Mouse (Mus musculus) embryonic facial prominence, embryonic 14.5 days (tissue): ENCODE data around the gene Snn. TPM values are rescaled to one million over a fixed set of nuclear protein-coding genes. Genes with fewer than 3 reads are reported as not detected.

Experiments
- ATAC-seq: fragments of 200-750 bp; cut with Nextera tagmentation; 2 replicates; pipeline ENCODE4 v1.8.0; 2017; ENCODE audit warnings: low read depth, moderate number of reproducible peaks, moderate TSS enrichment
- DNase-seq: peaks from one replicate; pipeline ENCODE4 v3.0.0-alpha.2; 2015; ENCODE audit warnings: low spot score
- H3K27ac ChIP-seq: fragments of 300-500 bp; sonication (generic); replicated peaks from 2 replicates; pipeline ENCODE4 v1.5.1; 2014; ENCODE audit warnings: low read depth, mild to moderate bottlenecking, low read length, moderate library complexity
- H3K27me3 ChIP-seq: fragments of 300-500 bp; sonication (generic); replicated peaks from 2 replicates; pipeline ENCODE4 v1.6.1; 2014; ENCODE audit warnings: low read length; ENCODE audit not compliant: control insufficient read depth, insufficient read depth
- H3K36me3 ChIP-seq: fragments of 300-500 bp; sonication (generic); 2 replicates; pipeline ENCODE4 v1.6.1; 2014; ENCODE audit warnings: low read length, mixed read lengths; ENCODE audit not compliant: control insufficient read depth, insufficient read depth
- H3K4me1 ChIP-seq: fragments of 300-500 bp; sonication (generic); 2 replicates; pipeline ENCODE4 v1.6.1; 2014; ENCODE audit warnings: antibody characterized with exemption, low read length; ENCODE audit not compliant: control insufficient read depth, insufficient read depth
- H3K4me2 ChIP-seq: fragments of 300-500 bp; sonication (generic); 2 replicates; pipeline ENCODE4 v1.6.1; 2014; ENCODE audit warnings: low read depth, mild to moderate bottlenecking, low read length, moderate library complexity, mixed read lengths
- H3K4me3 ChIP-seq: fragments of 300-500 bp; sonication (generic); 2 replicates; pipeline ENCODE4 v1.5.1; 2014; ENCODE audit warnings: low read depth, mild to moderate bottlenecking, low read length
- H3K9ac ChIP-seq: fragments of 300-500 bp; sonication (generic); 2 replicates; pipeline ENCODE4 v1.6.1; 2014; ENCODE audit warnings: low read depth, mild to moderate bottlenecking, low read length, moderate library complexity, mixed read lengths
- H3K9me3 ChIP-seq: fragments of 300-500 bp; sonication (generic); 2 replicates; pipeline ENCODE4 v1.6.1; 2016; ENCODE audit warnings: low read length; ENCODE audit not compliant: control insufficient read depth
- WGBS: fragments of 180-500 bp; shearing (Covaris S2); extraction: QIAGEN DNeasy Blood & Tissue Kit; methylation state at CpG from one replicate; pipeline ENCODE4 v1.1.7; 2014; 5-methylcytosine and 5-hydroxymethylcytosine counted together
- polyA plus RNA-seq: library from polyadenylated mRNA; unstranded; fragments of >200 nt; fragmentation: Nextera tagmentation; extraction: Ambion mirVana; gene quantifications from 2 replicates; pipeline ENCODE4 v1.2.1, GENCODE M21; 2014

Gene Snn
- polyA plus RNA-seq, 1 experiment from 2014 or later: 46.9 TPM

DNA sequence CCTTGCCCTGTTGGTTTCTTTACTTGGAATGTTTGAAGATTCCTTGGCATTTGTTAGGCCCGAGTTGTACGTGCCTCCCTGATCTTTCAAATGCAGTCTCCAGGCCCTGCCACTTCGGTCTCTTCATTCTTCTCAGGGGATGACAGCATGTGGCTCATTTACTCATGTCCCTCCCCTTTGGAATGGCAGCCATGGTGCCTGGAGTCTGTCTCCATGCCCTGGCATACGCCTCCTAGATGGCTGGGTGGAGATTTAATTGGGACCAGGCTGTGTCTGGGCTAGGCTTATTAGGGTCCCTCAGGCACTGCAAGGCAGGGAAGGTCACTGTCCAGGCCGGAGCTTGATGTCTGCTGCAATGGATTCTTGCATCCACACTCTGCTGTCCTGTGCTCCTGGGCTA, 4.8 kb upstream of the Snn start:
- ATAC-seq (peak; percentile 23; the same call in 1 of the 2 replicates), DNase-seq (no peak)
- Histone ChIP-seq H3K27ac (no peak overlapping the region), H3K27me3 (no peaks in the 10 kb centered on the region), H3K36me3 (no peaks in the 10 kb centered on the region), H3K9me3 (no peaks in the 10 kb centered on the region), H3K4me1 (no peaks in the 10 kb centered on the region), H3K4me3 (no peak overlapping the region), H3K4me2 (no peak overlapping the region), H3K9ac (no peak overlapping the region)
- 50% methylated on average over 5 of the region's 5 CpGs for WGBS

DNA sequence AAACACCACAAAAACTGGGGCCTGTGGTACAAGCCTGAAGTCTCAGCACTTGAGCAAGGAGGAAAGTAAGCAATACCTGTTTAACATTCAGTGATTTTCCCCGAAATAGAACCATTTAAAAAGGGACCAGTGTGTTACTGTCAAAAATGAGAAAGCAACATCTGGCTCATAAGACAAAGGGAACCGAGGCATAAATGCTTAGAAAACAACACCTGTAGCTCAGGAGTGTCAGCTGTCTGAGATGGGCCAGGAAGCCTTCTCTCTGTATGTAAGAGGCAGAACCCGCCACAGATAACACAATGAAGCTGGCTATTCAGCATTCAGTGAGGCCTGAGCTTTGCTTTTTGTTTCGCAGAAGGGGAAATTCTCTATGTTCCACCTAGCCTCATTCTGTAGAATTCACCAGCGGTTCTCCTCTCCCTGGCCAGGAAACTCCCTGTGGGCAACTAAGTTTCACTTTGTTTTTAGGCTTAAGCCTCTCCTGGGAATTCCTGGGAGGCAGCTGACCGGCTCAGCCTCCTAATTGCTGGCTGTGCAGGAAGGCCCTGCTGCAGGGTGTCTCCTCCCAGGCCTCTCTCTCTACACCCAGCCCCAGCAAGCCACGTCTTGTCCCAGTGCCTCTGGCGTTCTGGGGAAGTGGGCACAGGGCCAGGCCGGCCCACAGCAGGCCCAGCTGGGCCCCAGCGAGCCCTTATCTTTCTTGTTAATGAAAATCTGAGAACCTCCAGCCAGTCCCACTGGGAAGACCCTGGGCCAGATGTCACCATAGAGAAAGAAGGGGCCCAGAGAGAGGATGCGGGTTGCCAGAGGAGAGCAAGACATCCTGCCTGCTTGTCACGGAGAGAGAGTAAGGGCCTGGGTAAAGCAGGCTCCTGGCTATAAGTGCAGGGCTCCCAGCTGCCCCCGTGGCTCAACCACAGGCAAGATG, 2.3 kb downstream of the Snn start:
- Histone ChIP-seq H3K4me1 (peaks cover 21% of the 10 kb centered on the region), H3K36me3 (no peaks in the 10 kb centered on the region), H3K4me3 (no peak overlapping the region), H3K9me3 (no peaks in the 10 kb centered on the region), H3K4me2 (no peak overlapping the region), H3K27me3 (no peaks in the 10 kb centered on the region), H3K9ac (peak overlapping the region; percentile 36), H3K27ac (peak overlapping the region; percentile 73)
- WGBS: 18% methylated on average over 13 of the region's 13 CpGs
- ATAC-seq (peak; percentile 30), DNase-seq (peak; percentile 87)

DNA sequence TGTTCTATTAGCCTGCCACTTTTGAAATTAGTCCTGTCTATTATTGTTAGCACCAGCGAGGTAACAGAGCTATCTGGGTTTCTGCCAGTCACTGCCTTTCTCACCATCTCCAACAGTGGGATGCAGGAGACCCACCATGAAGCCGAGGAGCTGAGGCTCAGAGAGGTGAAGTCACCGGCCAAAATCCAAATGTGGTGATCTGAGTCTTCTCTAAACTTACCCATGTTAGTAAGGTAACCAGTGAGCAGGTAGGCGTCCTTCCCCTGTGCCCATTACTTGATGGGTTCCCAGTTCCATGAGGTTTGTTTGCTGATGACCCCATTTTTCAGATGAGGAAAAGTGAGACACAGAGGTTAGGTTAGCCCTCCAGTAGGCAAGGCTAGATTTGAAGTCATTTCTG, 3.6 kb downstream of the Snn start:
- Histone ChIP-seq H3K36me3 (no peaks in the 10 kb centered on the region), H3K27me3 (no peaks in the 10 kb centered on the region), H3K4me2 (no peak overlapping the region), H3K9ac (no peak overlapping the region), H3K27ac (no peak overlapping the region), H3K4me1 (peaks cover 31% of the 10 kb centered on the region), H3K4me3 (no peak overlapping the region), H3K9me3 (no peaks in the 10 kb centered on the region)
- no peak for ATAC-seq
- 91% methylated on average over 4 of the region's 4 CpGs for WGBS
- DNase-seq: no peak

DNA sequence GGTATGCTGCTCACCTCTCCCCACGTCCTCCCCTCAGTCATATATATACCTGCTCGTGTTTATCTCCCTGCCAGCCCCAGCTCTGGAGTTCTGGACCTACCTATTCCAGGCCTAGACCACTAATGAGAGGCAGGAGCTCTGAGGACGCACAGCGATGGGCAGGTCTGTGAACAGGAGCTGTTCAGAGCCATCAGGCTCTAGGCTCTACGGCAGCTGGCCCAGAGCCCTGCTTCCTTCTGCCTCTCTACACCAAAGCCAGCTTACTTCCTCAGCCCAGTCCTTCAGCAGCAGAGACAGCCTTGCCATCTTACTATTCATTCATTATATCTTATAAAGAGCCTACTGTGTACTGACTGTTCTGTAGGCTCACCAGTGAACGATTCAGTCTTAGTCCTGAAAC, 4.0 kb downstream of the Snn start:
- WGBS: 82% methylated on average over 6 of the region's 6 CpGs
- Histone ChIP-seq H3K4me3 (no peak overlapping the region), H3K4me2 (no peak overlapping the region), H3K27ac (no peak overlapping the region), H3K9ac (no peak overlapping the region), H3K27me3 (no peaks in the 10 kb centered on the region), H3K4me1 (peaks cover 35% of the 10 kb centered on the region), H3K9me3 (no peaks in the 10 kb centered on the region), H3K36me3 (no peaks in the 10 kb centered on the region)
- DNase-seq (no peak), ATAC-seq (no peak)

DNA sequence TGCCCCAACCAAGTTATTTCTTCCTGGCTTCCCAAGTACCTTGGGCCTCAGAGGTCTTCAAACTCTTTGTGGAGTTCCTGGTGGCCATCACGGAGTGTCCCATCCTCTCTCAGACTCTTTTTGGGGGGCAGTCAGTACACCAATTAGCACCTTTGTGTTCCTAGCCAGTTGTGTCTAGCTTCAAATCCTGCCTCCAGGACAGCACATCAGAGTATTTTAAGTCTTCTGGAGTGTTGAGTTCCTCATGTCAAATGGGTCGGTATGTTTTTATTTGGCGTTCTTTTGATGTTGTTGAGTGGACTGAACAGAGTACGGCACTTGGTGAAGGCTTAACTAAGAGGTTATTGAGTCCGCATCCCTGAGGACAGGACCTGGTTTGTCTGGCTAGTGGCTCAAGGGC, 4.7 kb downstream of the Snn start:
- Histone ChIP-seq H3K27ac (0 out of 2 replicates have a peak overlapping the region, but pooled peaks have one; percentile 13), H3K4me2 (peak overlapping the region; percentile 55), H3K27me3 (no peaks in the 10 kb centered on the region), H3K36me3 (no peaks in the 10 kb centered on the region), H3K4me3 (peak overlapping the region; percentile 84), H3K9me3 (no peaks in the 10 kb centered on the region), H3K4me1 (peaks cover 40% of the 10 kb centered on the region), H3K9ac (peak overlapping the region; percentile 94)
- DNase-seq (no peak), ATAC-seq (no peak)
- WGBS: 63% methylated on average over 5 of the region's 5 CpGs

DNA sequence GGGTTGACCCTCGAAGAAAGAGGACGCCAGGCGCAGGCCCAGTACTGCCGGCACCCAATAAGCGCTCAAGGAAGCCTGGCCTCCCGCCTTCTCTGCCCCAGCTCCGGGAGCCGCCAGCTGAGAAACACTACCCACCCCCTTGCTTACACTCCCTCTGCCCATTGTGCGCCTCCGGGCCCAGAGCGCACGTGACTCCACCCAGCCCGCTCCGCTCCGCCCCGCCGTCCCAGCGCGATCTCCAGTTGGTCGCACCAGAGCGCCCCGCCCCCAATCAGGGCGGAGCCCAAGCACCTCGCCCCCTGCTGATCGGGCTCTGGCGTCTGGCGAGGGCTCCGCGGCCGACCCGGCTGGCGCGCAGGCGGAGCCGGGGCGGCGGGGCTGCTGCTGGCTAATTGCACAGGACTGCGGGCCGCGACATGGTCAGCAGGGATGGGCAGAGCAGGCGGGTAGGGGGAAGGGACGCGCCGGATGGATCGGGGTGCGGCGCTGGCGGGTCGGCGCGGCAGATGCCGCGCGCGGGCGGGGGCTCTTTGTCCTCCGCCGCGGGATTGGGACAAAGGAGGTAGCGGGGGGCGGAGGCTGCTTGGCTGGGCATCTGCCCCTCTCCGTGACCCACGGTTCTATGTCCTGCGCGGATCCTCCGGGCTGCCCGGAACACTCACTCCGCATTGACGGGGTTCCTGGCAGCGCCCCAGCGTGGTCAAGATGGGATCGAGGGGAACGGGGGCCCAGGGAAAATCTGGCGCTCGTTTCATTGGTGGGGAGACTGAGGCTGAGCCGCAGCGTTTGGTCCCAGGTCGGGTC, 5.5 kb downstream of the Snn start, which contains the start of gene Litaf:
Litaf (minus strand) TSS at position 129 of the 804 bp plus-strand sequence.
- Histone ChIP-seq H3K4me3 (peak within 1 kb of the TSS; percentile 84), H3K4me1 (peaks cover 40% of the 10 kb centered on the region), H3K9me3 (no peaks in the 10 kb centered on the region), H3K27me3 (no peaks in the 10 kb centered on the region), H3K27ac (peak within 1 kb of the TSS; percentile 92), H3K4me2 (peak within 1 kb of the TSS; percentile 60), H3K9ac (peak within 1 kb of the TSS; percentile 94), H3K36me3 (peaks cover 4% of the 10 kb centered on the region; the same call in 1 of the 2 replicates)
- peak; percentile 99 for DNase-seq
- 2% methylated on average over 41 of the region's 78 CpGs for WGBS
- peak; percentile 98 for ATAC-seq

DNA sequence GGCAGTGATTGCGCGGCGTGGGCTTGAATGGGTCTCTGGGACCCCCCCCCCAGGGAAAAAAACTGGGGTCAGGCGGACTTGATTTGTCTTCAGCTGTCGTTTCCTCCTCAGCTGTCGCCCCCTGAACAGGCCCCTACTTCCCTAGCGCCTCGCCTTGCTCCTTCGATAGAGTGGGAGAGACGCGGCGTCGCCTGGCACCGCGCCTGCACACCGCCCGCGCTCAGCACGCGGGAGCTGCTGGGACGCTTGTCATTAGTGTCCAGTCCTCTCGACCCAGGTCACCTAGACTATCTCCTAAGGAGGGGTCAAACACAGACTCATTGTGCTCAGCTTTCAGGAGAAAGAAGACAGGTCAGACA, 6.1 kb downstream of the Snn start:
- H3K9ac ChIP-seq: peak overlapping the region; percentile 94
- H3K4me3 ChIP-seq: peak overlapping the region; percentile 84
- peaks cover 10% of the 10 kb centered on the region for H3K36me3 ChIP-seq
- H3K27me3 ChIP-seq: no peaks in the 10 kb centered on the region
- ATAC-seq (peak; percentile 24; the same call in 1 of the 2 replicates), DNase-seq (peak; percentile 89)
- H3K4me1 ChIP-seq: peaks cover 40% of the 10 kb centered on the region
- H3K9me3 ChIP-seq: no peaks in the 10 kb centered on the region
- H3K27ac ChIP-seq: peak overlapping the region; percentile 92
- peak overlapping the region; percentile 60 for H3K4me2 ChIP-seq
- 0% methylated on average over 20 of the region's 22 CpGs for WGBS

DNA sequence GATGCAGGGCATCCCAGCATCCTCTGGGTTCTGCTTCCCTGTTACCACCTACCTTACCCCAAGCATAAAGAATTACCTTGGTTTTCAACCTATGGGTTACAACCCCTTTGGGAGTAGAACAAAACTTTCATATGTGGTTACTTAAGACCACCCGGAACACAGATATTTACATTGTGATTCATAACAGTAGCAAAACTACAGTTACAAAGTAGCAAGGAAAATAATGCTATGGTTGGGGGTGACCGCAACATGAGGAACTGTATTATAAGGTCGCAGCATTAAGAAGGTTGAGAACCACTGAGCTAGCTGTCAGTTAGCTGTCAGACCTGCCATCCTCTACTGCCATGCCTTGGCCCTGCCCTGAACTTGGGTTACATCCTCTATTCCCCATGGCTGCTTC, 7.9 kb downstream of the Snn start:
- Histone ChIP-seq H3K36me3 (peaks cover 28% of the 10 kb centered on the region), H3K4me1 (peaks cover 27% of the 10 kb centered on the region), H3K9me3 (no peaks in the 10 kb centered on the region), H3K4me2 (peak overlapping the region; percentile 60), H3K27ac (no peak overlapping the region), H3K9ac (peak overlapping the region; percentile 94; the same call in 1 of the 2 replicates), H3K4me3 (no peak overlapping the region), H3K27me3 (no peaks in the 10 kb centered on the region)
- DNase-seq (no peak), ATAC-seq (no peak)
- WGBS: 90% methylated on average over 3 of the region's 3 CpGs
